Mouse (Mus musculus) T-cell, adult 66 days (primary cell): Measurements from ENCODE around the gene 9430097D07Rik. TPM values are rescaled to one million over a fixed set of nuclear protein-coding genes. Genes with fewer than 3 reads are reported as not detected.

ENCODE experiments used
- total RNA-seq, 2 experiments: library from RNA; stranded (reverse); gene quantifications; 3 replicates in 1 of 2; 4 replicates in 1 of 2; pipeline ENCODE4 v1.2.4; 2023

9430097D07Rik gene
- total RNA-seq = not detected

GRCm38 (mm10) chr2:32575586-32576160 lies at the start of gene 9430097D07Rik:
9430097D07Rik (minus strand) TSS chr2:32575684.

GRCm38 (mm10) chr2:32621517-32621859 lies 46.0 kb upstream of the 9430097D07Rik start, which contains the start of gene Ak1:
Ak1 (plus strand) TSS chr2:32621758.

DNA sequence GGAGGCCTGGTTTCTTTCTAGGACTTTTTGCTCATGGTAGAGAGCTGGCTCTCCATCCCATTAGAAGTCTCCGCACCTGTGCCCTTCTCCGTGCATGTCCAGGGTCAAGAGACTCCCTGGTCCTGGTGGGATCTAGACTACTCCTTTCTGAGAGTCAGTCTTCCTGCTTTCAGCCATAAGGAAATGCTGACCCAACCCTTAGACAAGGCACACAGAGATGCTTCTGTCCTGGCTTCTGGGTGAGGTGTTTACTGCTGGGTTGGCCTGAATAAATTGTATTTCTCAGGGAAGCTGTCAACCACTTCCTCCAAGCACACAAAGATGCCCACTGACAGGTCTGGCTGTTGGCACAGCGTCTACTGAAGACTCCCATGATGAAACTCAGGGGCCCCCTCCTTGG lies 23.9 kb upstream of the 9430097D07Rik start, which contains the start of gene St6galnac6:
St6galnac6 (plus strand) TSS at position 301 of the 400 bp plus-strand sequence.

DNA sequence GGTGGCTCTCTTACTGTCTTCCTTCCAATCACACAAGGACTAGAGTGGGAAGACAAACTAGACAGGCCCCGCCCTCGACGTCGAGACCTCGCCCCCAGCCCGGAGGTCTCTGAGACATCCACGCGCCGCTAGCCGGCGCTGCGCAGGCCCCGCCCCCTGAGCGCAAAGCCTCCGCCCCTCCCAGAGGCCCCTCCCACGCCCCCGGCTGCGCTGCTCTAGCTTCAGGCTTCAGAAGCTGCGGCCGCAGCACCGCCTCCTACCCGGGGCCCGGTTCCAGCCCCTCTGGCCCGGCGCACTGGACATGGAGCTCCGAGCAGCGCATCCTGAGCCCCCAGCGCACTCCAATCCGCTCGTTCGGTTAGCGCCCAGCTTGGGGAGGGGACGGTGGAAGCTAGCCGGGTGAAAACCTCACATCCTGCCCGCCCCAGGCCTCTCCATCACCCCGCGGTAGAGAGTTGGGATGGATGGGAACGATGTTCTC lies 11.4 kb upstream of the 9430097D07Rik start, which contains the start of gene St6galnac4:
St6galnac4 (plus strand) TSS at position 225 of the 481 bp plus-strand sequence.

GRCm38 (mm10) chr2:32574497-32574896 lies 987 bp downstream of the 9430097D07Rik start, which contains the start of gene Pip5kl1:
Pip5kl1 (plus strand) TSS chr2:32574797.

GRCm38 (mm10) chr2:32570698-32571494 lies 4.6 kb downstream of the 9430097D07Rik start, which contains the start of gene Dpm2:
Dpm2 (plus strand) TSS chr2:32570858.

DNA sequence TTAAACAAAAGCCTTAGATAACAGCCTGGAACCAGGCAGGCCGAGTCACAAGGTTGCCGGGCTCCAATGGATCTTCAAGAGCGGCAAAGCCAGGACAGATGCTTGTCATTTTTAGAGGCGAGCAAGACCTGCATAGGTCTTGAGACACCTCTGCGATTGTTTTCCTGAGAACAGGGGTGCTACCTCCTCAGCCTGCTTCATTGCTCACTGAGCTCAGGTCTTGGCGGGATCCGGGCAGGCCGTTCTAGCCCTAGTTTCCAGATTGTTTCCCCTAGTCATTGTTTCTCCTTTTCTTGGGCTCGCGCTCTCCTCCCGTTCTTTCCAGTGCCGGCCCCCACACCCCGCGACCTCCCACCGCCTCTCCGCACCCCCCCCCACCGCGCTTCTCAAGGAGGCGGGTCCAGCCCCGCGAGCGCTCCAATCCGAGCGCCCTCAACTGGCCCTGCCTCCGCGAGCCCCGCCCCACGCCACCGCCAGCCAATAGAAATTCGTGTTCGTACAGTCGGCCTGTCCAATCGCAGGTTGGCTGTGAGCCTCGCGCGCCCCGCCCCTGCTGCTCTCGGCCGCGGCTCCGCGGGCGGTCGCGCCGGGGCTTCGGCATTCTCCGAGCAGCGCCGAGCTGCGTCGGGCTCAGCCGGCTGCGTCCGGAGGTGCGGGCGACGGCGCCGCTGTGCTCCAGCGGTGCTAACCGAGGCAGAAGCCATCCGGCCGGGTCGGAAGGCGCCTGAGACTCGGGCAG lies 40.6 kb downstream of the 9430097D07Rik start, which contains the start of gene Fam102a:
Fam102a (plus strand) TSS at position 600 of the 739 bp plus-strand sequence.

Other genes with a start within 250 kb of the 9430097D07Rik start
- 100 to 1,000 TPM; 116 to 117 TPM for gene Ciz1, start 223.4 kb downstream of the 9430097D07Rik start, total RNA-seq
- not detected for gene Dnm1, start 222.3 kb downstream of the 9430097D07Rik start, total RNA-seq
- gene 1110008P14Rik, start 193.7 kb downstream of the 9430097D07Rik start, total RNA-seq = 10 to 100 TPM; 21.5 to 25.8 TPM
- gene Lcn2, start 187.4 kb downstream of the 9430097D07Rik start, total RNA-seq = 1 to 10 TPM; 1.9 to 2.4 TPM
- gene Ptges2, start 179.8 kb downstream of the 9430097D07Rik start, total RNA-seq = 1 to 10 TPM; 5.8 to 7.8 TPM
- 1 to 10 TPM; 5.1 to 5.2 TPM for gene Naif1, start 125.2 kb downstream of the 9430097D07Rik start, total RNA-seq
- gene Slc25a25, start 124.2 kb downstream of the 9430097D07Rik start, total RNA-seq = 10 to 100 TPM; 46.4 to 58.3 TPM
- 100 to 1,000 TPM; 173 to 175 TPM for gene Fam102a, start 40.4 kb downstream of the 9430097D07Rik start, total RNA-seq
- 10 to 100 TPM; 57.9 to 58.0 TPM for gene Dpm2, start 4.8 kb downstream of the 9430097D07Rik start, total RNA-seq
- 1 to 10 TPM; 1.2 to 1.3 TPM for gene Pip5kl1, start 887 bp downstream of the 9430097D07Rik start, total RNA-seq
- gene St6galnac4, start 11.4 kb upstream of the 9430097D07Rik start, total RNA-seq = 10 to 100 TPM; 21.4 to 24.5 TPM
- gene St6galnac6, start 24.0 kb upstream of the 9430097D07Rik start, total RNA-seq = 1 to 10 TPM; 5.1 to 6.9 TPM
- not detected for gene Ak1, start 46.1 kb upstream of the 9430097D07Rik start, total RNA-seq
- 10 to 100 TPM; 11.2 to 13.8 TPM for gene Eng, start 70.9 kb upstream of the 9430097D07Rik start, total RNA-seq
- 10 to 100 TPM; 25.8 to 28.1 TPM for gene Fpgs, start 128.5 kb upstream of the 9430097D07Rik start, total RNA-seq
- gene Cdk9, start 137.4 kb upstream of the 9430097D07Rik start, total RNA-seq = 100 to 1,000 TPM; 121 to 123 TPM
- 100 to 1,000 TPM; 120 to 121 TPM for gene Sh2d3c, start 145.4 kb upstream of the 9430097D07Rik start, total RNA-seq
- gene 6330409D20Rik, start 165.3 kb upstream of the 9430097D07Rik start, total RNA-seq = not detected
- 10 to 100 TPM; 29.2 to 34.5 TPM for gene Tor2a, start 181.6 kb upstream of the 9430097D07Rik start, total RNA-seq
- gene Ttc16, start 199.9 kb upstream of the 9430097D07Rik start, total RNA-seq = under 1 TPM in 1 of 2 experiments, not detected in 1; 0.90 TPM
- 1 to 10 TPM; 5.6 to 7.2 TPM for gene Ptrh1, start 200.1 kb upstream of the 9430097D07Rik start, total RNA-seq
- not detected for gene Cfap157, start 208.7 kb upstream of the 9430097D07Rik start, total RNA-seq